Mouse (Mus musculus) bone marrow, adult 2 months (tissue): ENCODE measurements at regions not wholly inside any gene's neighbourhood (a gene's known extent, or its start where the extent isn't known, plus 50 kb on each side); places are given as distances from the start of the nearest gene placed in this dataset.
"Not testable (repeated sequence)": the region's sequence is repeated elsewhere in the genome, so short reads cannot be mapped to it uniquely, and the experiment has no call there.

Experiments
- H3K27ac ChIP-seq: fragments of 200-500 bp; 2 replicates; pipeline ENCODE4 v1.5.1; 2012; ENCODE audit warnings: low read depth, mild to moderate bottlenecking, control low read depth, inconsistent platforms, low read length; ENCODE audit not compliant: control insufficient read depth, poor library complexity, insufficient read depth
- H3K4me1 ChIP-seq: fragments of 200-500 bp; 2 replicates; pipeline ENCODE4 v1.6.1; 2011; ENCODE audit warnings: low read length; ENCODE audit not compliant: control insufficient read depth, insufficient read depth
- H3K4me3 ChIP-seq: fragments of 200-500 bp; replicated peaks from 2 replicates; pipeline ENCODE3; 2011; ENCODE audit warnings: mild to moderate bottlenecking, low read depth, low read length, control low read depth; ENCODE audit not compliant: control insufficient read depth
- CTCF ChIP-seq: fragments of 200-500 bp; IDR thresholded peaks from 2 replicates; pipeline ENCODE4 v1.5.1; 2011; ENCODE audit warnings: low read length, control low read depth; ENCODE audit not compliant: control insufficient read depth, insufficient read depth
- POLR2A ChIP-seq: fragments of 200-500 bp; IDR thresholded peaks from 2 replicates; pipeline ENCODE4 v1.6.1; 2011; ENCODE audit warnings: low read depth, mild to moderate bottlenecking, control low read depth, low read length, borderline replicate concordance; ENCODE audit not compliant: control insufficient read depth
- WGBS: fragments of 180-500 bp; shearing (Covaris S2); methylation state at CpG from one replicate; pipeline ENCODE4 v1.1.7; 2018; 5-methylcytosine and 5-hydroxymethylcytosine counted together

- 75% methylated on average over 2 of the region's 2 CpGs for whole genome bisulfite sequencing
- H3K4me3 ChIP-seq, result no peak overlapping the region
- H3K27ac ChIP-seq, result no peak overlapping the region
- TF ChIP-seq CTCF (no peak), POLR2A (no peak)
- H3K4me1 ChIP-seq, result no peaks in the 10 kb centered on the region; the same call in 1 of the 2 replicates
These were observed 96.4 kb downstream of the Dusp6 start for GRCm38 (mm10) chr10:99359439-99359866.

GRCm38 (mm10) chr10:99360601-99361000 is 97.6 kb downstream of the Dusp6 start:
- 81% methylated on average over 10 of the region's 10 CpGs for WGBS
- not testable (repeated sequence) for H3K27ac ChIP-seq, H3K4me1 ChIP-seq, H3K4me3 ChIP-seq

GRCm38 (mm10) chr10:99366162-99366561 is 103.1 kb downstream of the Dusp6 start:
- TF ChIP-seq CTCF, result no peak
- Histone ChIP-seq H3K4me3 (no peak overlapping the region), H3K27ac (no peak overlapping the region), H3K4me1 (no peaks in the 10 kb centered on the region)
- WGBS, result 89% methylated on average over 7 of the region's 7 CpGs

- Histone ChIP-seq H3K27ac (no peak overlapping the region), H3K4me1 (no peaks in the 10 kb centered on the region), H3K4me3 (no peak overlapping the region)
- TF ChIP-seq POLR2A, result no peak
- no peak for TF ChIP-seq CTCF
- WGBS, result 70% methylated on average over 6 of the region's 6 CpGs
These were observed 104.7 kb downstream of the Dusp6 start for GRCm38 (mm10) chr10:99367757-99368156.

GRCm38 (mm10) chr10:99375101-99375500 is 112.1 kb downstream of the Dusp6 start:
- Histone ChIP-seq H3K27ac (no peak overlapping the region), H3K4me3 (no peak overlapping the region), H3K4me1 (no peaks in the 10 kb centered on the region; the same call in 1 of the 2 replicates)
- TF ChIP-seq POLR2A, result no peak
- TF ChIP-seq CTCF, result no peak
- 61% methylated on average over 5 of the region's 5 CpGs for WGBS

GRCm38 (mm10) chr10:99376430-99376829 is 113.4 kb downstream of the Dusp6 start:
- no peak overlapping the region for H3K27ac ChIP-seq
- 89% methylated on average over 8 of the region's 8 CpGs for WGBS
- no peak overlapping the region for H3K4me3 ChIP-seq
- H3K4me1 ChIP-seq, result no peaks in the 10 kb centered on the region; the same call in 1 of the 2 replicates
- TF ChIP-seq POLR2A (no peak), CTCF (no peak)

GRCm38 (mm10) chr10:99377548-99377947 is 114.5 kb downstream of the Dusp6 start:
- WGBS, result 81% methylated on average over 4 of the region's 4 CpGs
- Histone ChIP-seq H3K4me3 (no peak overlapping the region), H3K27ac (no peak overlapping the region), H3K4me1 (no peaks in the 10 kb centered on the region; the same call in 1 of the 2 replicates)
- TF ChIP-seq CTCF (no peak), POLR2A (no peak)

- Histone ChIP-seq H3K4me1 (peaks cover 3% of the 10 kb centered on the region; the same call in 1 of the 2 replicates), H3K4me3 (no peak overlapping the region), H3K27ac (no peak overlapping the region)
- WGBS, result 68% methylated on average over 1 of the region's 1 CpGs
- no peak for TF ChIP-seq CTCF
- TF ChIP-seq POLR2A, result no peak
These were observed 116.1 kb downstream of the Dusp6 start for GRCm38 (mm10) chr10:99379156-99379555.

GRCm38 (mm10) chr10:99380170-99380569 is 117.1 kb downstream of the Dusp6 start:
- H3K4me1 ChIP-seq, result peaks cover 3% of the 10 kb centered on the region; the same call in 1 of the 2 replicates
- TF ChIP-seq POLR2A (no peak), CTCF (no peak)
- H3K4me3 ChIP-seq, result no peak overlapping the region
- WGBS, result 40% methylated on average over 4 of the region's 4 CpGs
- no peak overlapping the region for H3K27ac ChIP-seq

GRCm38 (mm10) chr10:99383028-99383427 is 120.0 kb downstream of the Dusp6 start:
- 13% methylated on average over 4 of the region's 4 CpGs for WGBS
- Histone ChIP-seq H3K4me1 (peaks cover 3% of the 10 kb centered on the region; the same call in 1 of the 2 replicates), H3K4me3 (no peak overlapping the region), H3K27ac (no peak overlapping the region)
- TF ChIP-seq CTCF (no peak), POLR2A (no peak)
